Mouse (Mus musculus) liver, adult 2 months (tissue): ENCODE data around the gene C87436. TPM values are rescaled to one million over a fixed set of nuclear protein-coding genes. Genes with fewer than 3 reads are reported as not detected.

ENCODE experiments used
- DNase-seq: peaks from one replicate; pipeline ENCODE4 v3.0.0-alpha.2; 2011; ENCODE audit warnings: low read depth, low spot score; ENCODE audit errors: extremely low read depth
- H3K27ac ChIP-seq: fragments of 200-500 bp; replicated peaks from 2 replicates; pipeline ENCODE4 v1.5.1; 2012; ENCODE audit warnings: low read depth, mild to moderate bottlenecking, control low read depth, inconsistent platforms, low read length; ENCODE audit not compliant: insufficient read depth
- H3K27me3 ChIP-seq: fragments of 200-500 bp; 2 replicates; pipeline ENCODE4 v1.6.1; 2012; ENCODE audit warnings: mild to moderate bottlenecking, moderate library complexity, low read length, inconsistent platforms; ENCODE audit not compliant: control insufficient read depth, insufficient read depth
- H3K36me3 ChIP-seq: fragments of 200-500 bp; 2 replicates; pipeline ENCODE4 v1.6.1; 2012; ENCODE audit warnings: low read length, inconsistent platforms; ENCODE audit not compliant: control insufficient read depth, insufficient read depth
- H3K4me1 ChIP-seq: fragments of 200-500 bp; 2 replicates; pipeline ENCODE4 v1.6.1; 2011; ENCODE audit warnings: low read length; ENCODE audit not compliant: control insufficient read depth, insufficient read depth
- H3K4me3 ChIP-seq: fragments of 200-500 bp; 2 replicates; pipeline ENCODE4 v1.5.1; 2011; ENCODE audit warnings: low read depth, mild to moderate bottlenecking, control low read depth, low read length, moderate library complexity; ENCODE audit not compliant: insufficient read depth
- H3K79me2 ChIP-seq: fragments of 200-500 bp; 2 replicates; pipeline ENCODE4 v1.6.1; 2012; ENCODE audit warnings: inconsistent platforms, mild to moderate bottlenecking, low read length, moderate library complexity; ENCODE audit not compliant: control insufficient read depth, insufficient read depth
- H3K9ac ChIP-seq: fragments of 200-500 bp; 2 replicates; pipeline ENCODE4 v1.6.1; 2012; ENCODE audit warnings: low read depth, mild to moderate bottlenecking, control low read depth, inconsistent platforms, low read length
- CTCF ChIP-seq: fragments of 200-500 bp; IDR thresholded peaks from 2 replicates; pipeline ENCODE4 v1.5.1; 2011; ENCODE audit warnings: low read depth, low read length, control low read depth
- POLR2A ChIP-seq: fragments of 200-500 bp; IDR thresholded peaks from 2 replicates; pipeline ENCODE4 v1.6.1; 2011; ENCODE audit warnings: low read length, control low read depth; ENCODE audit not compliant: insufficient read depth; ENCODE audit errors: extremely low read depth
- WGBS: fragments of 180-500 bp; shearing (Covaris S2); methylation state at CpG from one replicate; pipeline ENCODE4 v1.1.7; 2018; 5-methylcytosine and 5-hydroxymethylcytosine counted together
- polyA plus RNA-seq: library from polyadenylated mRNA; depleted of rRNA; stranded (reverse); fragments of >200 nt; gene quantifications from 2 replicates; pipeline ENCODE4 v1.2.3, GENCODE M21; 2012
- total RNA-seq: library from RNA; depleted of rRNA; stranded (reverse); fragments of >200 nt; gene quantifications from 2 replicates; pipeline ENCODE4 v1.2.3, GENCODE M21; 2014

C87436 gene
- total and polyA plus RNA-seq, 2 experiments = 7.6 to 10.1 TPM

- Histone ChIP-seq H3K27me3 (no peaks in the 10 kb centered on the region), H3K36me3 (no peaks in the 10 kb centered on the region), H3K27ac (no peak overlapping the region), H3K4me1 (peaks cover 17% of the 10 kb centered on the region), H3K79me2 (peaks cover 2% of the 10 kb centered on the region; the same call in 1 of the 2 replicates), H3K4me3 (no peak overlapping the region), H3K9ac (no peak overlapping the region)
- no peak for TF ChIP-seq CTCF
- no peak for TF ChIP-seq POLR2A
- 99% methylated on average over 7 of the region's 7 CpGs for WGBS
- no peak for DNase-seq
Observed at GRCm38 (mm10) chr6:86494767-86495166, 56.6 kb downstream of the C87436 start.

- TF ChIP-seq POLR2A (no peak), CTCF (no peak)
- H3K9ac ChIP-seq = peak overlapping the region; percentile 1
- WGBS = 48% methylated on average over 3 of the region's 3 CpGs
- no peak for DNase-seq
- peaks cover 16% of the 10 kb centered on the region for H3K4me1 ChIP-seq
- H3K27ac ChIP-seq = peak overlapping the region; percentile 85
- H3K4me3 ChIP-seq = 0 out of 2 replicates have a peak overlapping the region, but pooled peaks have one; percentile 15
- peaks cover 2% of the 10 kb centered on the region; the same call in 1 of the 2 replicates for H3K79me2 ChIP-seq
- no peaks in the 10 kb centered on the region for H3K27me3 ChIP-seq
- no peaks in the 10 kb centered on the region for H3K36me3 ChIP-seq
Observed at GRCm38 (mm10) chr6:86495661-86496060, 57.5 kb downstream of the C87436 start.

GRCm38 (mm10) chr6:86496127-86496526 lies 58.0 kb downstream of the C87436 start:
- H3K27me3 ChIP-seq = no peaks in the 10 kb centered on the region
- H3K9ac ChIP-seq = peak overlapping the region; percentile 1
- peaks cover 16% of the 10 kb centered on the region for H3K4me1 ChIP-seq
- peak overlapping the region; percentile 15 for H3K4me3 ChIP-seq
- peaks cover 2% of the 10 kb centered on the region; the same call in 1 of the 2 replicates for H3K79me2 ChIP-seq
- 12% methylated on average over 8 of the region's 8 CpGs for WGBS
- no peaks in the 10 kb centered on the region for H3K36me3 ChIP-seq
- H3K27ac ChIP-seq = peak overlapping the region; percentile 85
- TF ChIP-seq CTCF (no peak), POLR2A (no peak)
- peak; percentile 70 for DNase-seq

- Histone ChIP-seq H3K27me3 (no peaks in the 10 kb centered on the region), H3K4me3 (peak overlapping the region; percentile 43), H3K4me1 (peaks cover 16% of the 10 kb centered on the region), H3K36me3 (no peaks in the 10 kb centered on the region), H3K79me2 (peaks cover 2% of the 10 kb centered on the region; the same call in 1 of the 2 replicates), H3K9ac (peak overlapping the region; percentile 76), H3K27ac (peak overlapping the region; percentile 85)
- DNase-seq = no peak
- WGBS = 13% methylated on average over 5 of the region's 5 CpGs
- TF ChIP-seq POLR2A = no peak
- TF ChIP-seq CTCF = no peak
Observed at GRCm38 (mm10) chr6:86496585-86496984, 58.4 kb downstream of the C87436 start.

- peaks cover 16% of the 10 kb centered on the region for H3K4me1 ChIP-seq
- DNase-seq = peak; percentile 80
- no peaks in the 10 kb centered on the region for H3K36me3 ChIP-seq
- peak overlapping the region; percentile 43 for H3K4me3 ChIP-seq
- H3K79me2 ChIP-seq = peaks cover 2% of the 10 kb centered on the region; the same call in 1 of the 2 replicates
- WGBS = 1% methylated on average over 13 of the region's 13 CpGs
- H3K27ac ChIP-seq = peak overlapping the region; percentile 85
- no peaks in the 10 kb centered on the region for H3K27me3 ChIP-seq
- TF ChIP-seq POLR2A = 0 out of 2 replicates have a peak, but pooled peaks have one; percentile 23
- peak; percentile 34 for TF ChIP-seq CTCF
- H3K9ac ChIP-seq = peak overlapping the region; percentile 76
Observed at GRCm38 (mm10) chr6:86497071-86497815, 59.1 kb downstream of the C87436 start.

- 14% methylated on average over 11 of the region's 11 CpGs for WGBS
- peak overlapping the region; percentile 76 for H3K9ac ChIP-seq
- peaks cover 16% of the 10 kb centered on the region for H3K4me1 ChIP-seq
- TF ChIP-seq CTCF (no peak), POLR2A (no peak)
- H3K4me3 ChIP-seq = peak overlapping the region; percentile 43
- H3K36me3 ChIP-seq = no peaks in the 10 kb centered on the region
- H3K27ac ChIP-seq = peak overlapping the region; percentile 85
- H3K79me2 ChIP-seq = peaks cover 2% of the 10 kb centered on the region; the same call in 1 of the 2 replicates
- DNase-seq = peak; percentile 94
- H3K27me3 ChIP-seq = no peaks in the 10 kb centered on the region
Observed at GRCm38 (mm10) chr6:86497942-86498732, 60.0 kb downstream of the C87436 start.
